Mouse (Mus musculus) adrenal gland (tissue): ENCODE measurements at regions not wholly inside any gene's neighbourhood (a gene's known extent, or its start where the extent isn't known, plus 50 kb on each side); places are given as distances from the start of the nearest gene placed in this dataset.

ENCODE experiments used
- intact Hi-C: fragments of 180-260 bp; cut with DNase I; formaldehyde crosslinking; loops from one replicate; pipeline ENCODE4 v1.15.1; 2025

GRCm38 (mm10) chr1:27895333-27895732 is 884.7 kb downstream of the Gm597 start:
- intact Hi-C loops, result loop anchor here (5.0 kb wide), 1 partner anchor 993 kb away; no protein-coding TSS in a partner anchor

DNA sequence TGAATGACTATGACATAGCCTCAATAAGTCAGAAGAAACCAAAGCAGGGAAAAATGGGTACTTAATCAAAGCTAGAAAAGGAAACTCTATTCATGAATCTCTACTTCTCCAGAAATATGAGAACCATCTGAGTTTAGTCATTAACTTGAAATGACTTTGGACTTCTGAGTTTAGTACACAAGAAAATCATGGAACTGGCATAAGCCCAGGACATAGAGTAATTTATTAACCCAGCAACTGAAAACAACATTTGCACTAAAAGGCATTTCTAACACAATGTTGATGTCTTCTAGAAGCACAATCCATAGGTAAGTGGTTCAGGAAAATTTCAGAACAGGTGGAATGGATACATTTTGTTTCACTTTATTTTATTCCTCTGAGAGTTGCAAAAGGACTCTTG is 896.3 kb downstream of the Gm597 start:
- intact Hi-C loops, result no loop called here
